Mouse (Mus musculus) T-helper 1 cell (primary cell): ENCODE data around the gene Zfp579.

Source experiments
- in situ Hi-C: fragments of 300-600 bp; cut with MboI, MseI; formaldehyde crosslinking; loops from one replicate; pipeline ENCODE4 v1.15.1; 2025; ENCODE audit warnings: high pct_unique_total_duplicates

The Zfp579 gene

GRCm38 (mm10) chr7:4963527-4963926 lies 32.4 kb downstream of the Zfp579 start:
- in situ Hi-C loops = no loop called here

- in situ Hi-C loops = no loop called here
Measured at GRCm38 (mm10) chr7:4957361-4957760, 38.6 kb downstream of the Zfp579 start.

GRCm38 (mm10) chr7:4953815-4954445 lies 42.0 kb downstream of the Zfp579 start:
- in situ Hi-C loops = no loop called here

GRCm38 (mm10) chr7:4950561-4951342 lies 45.2 kb downstream of the Zfp579 start:
- in situ Hi-C loops = no loop called here

- in situ Hi-C loops = no loop called here
Measured at GRCm38 (mm10) chr7:4948386-4948785, 47.6 kb downstream of the Zfp579 start.

- in situ Hi-C loops = no loop called here
Measured at GRCm38 (mm10) chr7:4947855-4948254, 48.1 kb downstream of the Zfp579 start.

- in situ Hi-C loops = loop anchor here (5.0 kb wide), 1 partner anchor 109 kb away; the partner anchor contains the start of gene Zfp580
Measured at GRCm38 (mm10) chr7:4943223-4943815, 52.6 kb downstream of the Zfp579 start.

- in situ Hi-C loops = loop anchor here (5.0 kb wide), 1 partner anchor 110 kb away; the partner anchor contains the start of gene Zfp580
Measured at GRCm38 (mm10) chr7:4942673-4943072, 53.3 kb downstream of the Zfp579 start.

- in situ Hi-C loops = loop anchor here (5.0 kb wide), 1 partner anchor 112 kb away; the partner anchor contains the start of gene Zfp580
Measured at GRCm38 (mm10) chr7:4940068-4940479, 55.9 kb downstream of the Zfp579 start.

GRCm38 (mm10) chr7:4938456-4938855 lies 57.5 kb downstream of the Zfp579 start:
- in situ Hi-C loops = no loop called here

- in situ Hi-C loops = no loop called here
Measured at GRCm38 (mm10) chr7:4937392-4937791, 58.6 kb downstream of the Zfp579 start.

GRCm38 (mm10) chr7:4936832-4937231 lies 59.1 kb downstream of the Zfp579 start:
- in situ Hi-C loops = no loop called here

- in situ Hi-C loops = no loop called here
Measured at GRCm38 (mm10) chr7:4934160-4934914, 61.6 kb downstream of the Zfp579 start.
